Mouse (Mus musculus) kidney, adult 2 months (tissue): ENCODE measurements around the gene Hcrt.

ENCODE experiments used
- CTCF ChIP-seq: fragments of 200-500 bp; conservative IDR thresholded peaks from 2 replicates; pipeline ENCODE4 v1.5.1; 2011; ENCODE audit warnings: low read depth, mild to moderate bottlenecking, control low read depth, low read length, moderate library complexity, mixed read lengths; ENCODE audit not compliant: insufficient read depth, insufficient read length
- POLR2A ChIP-seq: fragments of 200-500 bp; IDR thresholded peaks from one replicate; pipeline ENCODE4 v1.6.1; 2011; ENCODE audit warnings: low read depth, low read length, control low read depth

GRCm38 (mm10) chr11:100781763-100782475 is 19.2 kb upstream of the Hcrt start:
- TF ChIP-seq POLR2A (no peak), CTCF (no peak)
